Mouse (Mus musculus): ENCODE measurements around the gene Ltbr. TPM values are rescaled to one million over a fixed set of nuclear protein-coding genes. Genes with fewer than 3 reads are reported as not detected.
"Not testable (repeated sequence)": the region's sequence is repeated elsewhere in the genome, so short reads cannot be mapped to it uniquely, and the experiment has no call there.

Gene Ltbr
- total RNA-seq, 4 experiments from 2014 or later = 14.7 to 19.7 (median 19.3) TPM

- DNase-seq (ENCODE audit: low spot score in 2 of 2) = no peak
These were observed 38.7 kb downstream of the Ltbr start for GRCm38 (mm10) chr6:125274841-125275563.

GRCm38 (mm10) chr6:125272228-125272785 is 41.4 kb downstream of the Ltbr start:
- DNase-seq (ENCODE audit: low spot score in 2 of 2) = no peak

GRCm38 (mm10) chr6:125271455-125272227 is 42.0 kb downstream of the Ltbr start:
- peak; percentile 85 to 93 for DNase-seq (ENCODE audit: low spot score in 2 of 2)

GRCm38 (mm10) chr6:125268799-125269198 is 44.9 kb downstream of the Ltbr start:
- DNase-seq (ENCODE audit: low spot score in 2 of 2) = no peak

- no peak for DNase-seq (ENCODE audit: low spot score in 2 of 2)
These were observed 46.2 kb downstream of the Ltbr start for GRCm38 (mm10) chr6:125267469-125267868.

- not testable (repeated sequence) for DNase-seq (ENCODE audit: low spot score in 2 of 2)
These were observed 47.1 kb downstream of the Ltbr start for GRCm38 (mm10) chr6:125266600-125266999.

- DNase-seq (ENCODE audit: low spot score in 2 of 2) = no peak
These were observed 47.6 kb downstream of the Ltbr start for GRCm38 (mm10) chr6:125266091-125266490.

GRCm38 (mm10) chr6:125265239-125265638 is 48.4 kb downstream of the Ltbr start:
- no peak for DNase-seq (ENCODE audit: low spot score in 2 of 2)

- DNase-seq (ENCODE audit: low spot score in 2 of 2) = no peak
These were observed 49.5 kb downstream of the Ltbr start for GRCm38 (mm10) chr6:125264219-125264618.

GRCm38 (mm10) chr6:125260006-125260555 is 53.6 kb downstream of the Ltbr start:
- DNase-seq (ENCODE audit: low spot score in 2 of 2) = no peak

Other genes with a start within 250 kb of the Ltbr start
- gene Lpar5, start 246.0 kb downstream of the Ltbr start, total RNA-seq (2022) = under 1 TPM in 1 of 4 experiments, not detected in 3; 0.20 TPM
- gene Chd4, start 217.9 kb downstream of the Ltbr start, total RNA-seq (2022) = 10 to 100 TPM; 72.6 to 77.3 (median 74.3) TPM
- 10 to 100 TPM; 16.3 to 21.1 (median 19.0) TPM for gene Nop2, start 182.0 kb downstream of the Ltbr start, total RNA-seq (2022)
- gene Iffo1, start 168.6 kb downstream of the Ltbr start, total RNA-seq (2022) = 1 to 10 TPM; 6.6 to 8.9 (median 7.5) TPM
- over 10,000 TPM; 10,104 to 14,130 (median 11,228) TPM for gene Gapdh, start 147.4 kb downstream of the Ltbr start, total RNA-seq (2022)
- 10 to 100 TPM in 2 of 4 experiments, 1 to 10 TPM in 2; 7.3 to 14.0 (median 9.1) TPM for gene Ncapd2, start 122.2 kb downstream of the Ltbr start, total RNA-seq (2022)
- gene Mrpl51, start 122.1 kb downstream of the Ltbr start, total RNA-seq (2022) = 100 to 1,000 TPM; 224 to 255 (median 228) TPM
- 10 to 100 TPM; 15.1 to 16.8 (median 15.5) TPM for gene Vamp1, start 98.3 kb downstream of the Ltbr start, total RNA-seq (2022)
- 1 to 10 TPM; 1.6 to 2.3 (median 2.0) TPM for gene Tapbpl, start 82.0 kb downstream of the Ltbr start, total RNA-seq (2022)
- under 1 TPM in 2 of 4 experiments, not detected in 2; 0.36 to 0.53 TPM for gene Cd27, start 76.9 kb downstream of the Ltbr start, total RNA-seq (2022)
- gene Tuba3a, start 27.8 kb downstream of the Ltbr start, total RNA-seq (2022) = not detected
- under 1 TPM; 0.17 to 0.19 (median 0.17) TPM for gene Scnn1a, start 6.8 kb upstream of the Ltbr start, total RNA-seq (2022)
- gene Tnfrsf1a, start 35.5 kb upstream of the Ltbr start, total RNA-seq (2022) = 10 to 100 TPM; 13.1 to 22.3 (median 16.3) TPM
- not detected for gene Plekhg6, start 66.9 kb upstream of the Ltbr start, total RNA-seq (2022)
- gene Cd9, start 180.9 kb upstream of the Ltbr start, total RNA-seq (2022) = 10 to 100 TPM; 10.5 to 19.3 (median 15.0) TPM
- 10 to 100 TPM; 13.4 to 20.8 (median 15.4) TPM for gene Vwf, start 232.9 kb upstream of the Ltbr start, total RNA-seq (2022)

Data from gastrocnemius, adult 8-10 months (tissue).